Mouse (Mus musculus) liver, embryonic 14.5 days (tissue): ENCODE measurements at regions not wholly inside any gene's neighbourhood (a gene's known extent, or its start where the extent isn't known, plus 50 kb on each side); places are given as distances from the start of the nearest gene placed in this dataset.

ENCODE experiments used
- ATAC-seq: fragments of 200-750 bp; cut with Nextera tagmentation; 2 replicates; pipeline ENCODE4 v1.8.0; 2017; ENCODE audit warnings: moderate number of reproducible peaks, mild to moderate bottlenecking, moderate library complexity; ENCODE audit not compliant: insufficient read depth
- DNase-seq, 3 experiments: peaks; one replicate each; pipeline ENCODE4 v3.0.0-alpha.2; 2012 to 2013; ENCODE audit warnings: low read depth in 3 of 3, low spot score in 3 of 3
- H3K27ac ChIP-seq: fragments of 300-500 bp; sonication (generic); 2 replicates; pipeline ENCODE4 v1.5.1; 2014; ENCODE audit warnings: moderate library complexity, mild to moderate bottlenecking, control low read depth, inconsistent platforms
- H3K27me3 ChIP-seq: fragments of 300-500 bp; sonication (generic); 2 replicates; pipeline ENCODE4 v1.6.1; 2014; ENCODE audit warnings: mild to moderate bottlenecking, low read length, moderate library complexity; ENCODE audit not compliant: control insufficient read depth, insufficient read depth
- H3K36me3 ChIP-seq: fragments of 300-500 bp; sonication (generic); replicated peaks from 2 replicates; pipeline ENCODE4 v1.6.1; 2014; ENCODE audit warnings: low read depth; ENCODE audit not compliant: control insufficient read depth, insufficient read depth
- H3K4me1 ChIP-seq, 2 experiments: fragments of 200-500 bp in 1 of 2; fragments of 300-500 bp in 1 of 2; sonication (generic) in 1 of 2; replicated peaks; 2 replicates each; pipeline ENCODE4 v1.6.1; 2012 to 2014; ENCODE audit warnings: antibody characterized with exemption in 1 of 2, inconsistent platforms in 1 of 2, low read length in 1 of 2; ENCODE audit not compliant: control insufficient read depth in 2 of 2, insufficient read depth in 2 of 2
- H3K4me2 ChIP-seq: fragments of 300-500 bp; sonication (generic); 2 replicates; pipeline ENCODE4 v1.6.1; 2014; ENCODE audit warnings: low read depth, mild to moderate bottlenecking, control low read depth, moderate library complexity
- H3K4me3 ChIP-seq, 2 experiments: fragments of 200-500 bp in 1 of 2; fragments of 300-500 bp in 1 of 2; sonication (generic) in 1 of 2; 2 replicates each; pipeline ENCODE4 v1.5.1; 2012 to 2014; ENCODE audit warnings: low read depth in 2 of 2, low read length in 2 of 2, mild to moderate bottlenecking in 2 of 2, control low read depth in 1 of 2, inconsistent platforms in 1 of 2, moderate library complexity in 1 of 2; ENCODE audit not compliant: insufficient read depth in 1 of 2
- H3K9ac ChIP-seq: fragments of 300-500 bp; sonication (generic); replicated peaks from 2 replicates; pipeline ENCODE4 v1.6.1; 2014; ENCODE audit warnings: mild to moderate bottlenecking, control low read depth, moderate library complexity
- H3K9me3 ChIP-seq: fragments of 300-500 bp; sonication (generic); 2 replicates; pipeline ENCODE4 v1.6.1; 2016; ENCODE audit warnings: low read length, mixed read lengths; ENCODE audit not compliant: control insufficient read depth
- CTCF ChIP-seq: IDR thresholded peaks from 2 replicates; pipeline ENCODE4 v1.5.1; 2016; ENCODE audit warnings: antibody characterized with exemption, low read depth, control low read depth
- EP300 ChIP-seq: IDR thresholded peaks from 2 replicates; pipeline ENCODE4 v1.6.1; 2016; ENCODE audit warnings: antibody characterized with exemption, low read depth
- WGBS: fragments of 180-500 bp; shearing (Covaris S2); extraction: QIAGEN DNeasy Blood & Tissue Kit; methylation state at CpG from one replicate; pipeline ENCODE4 v1.1.7; 2014; ENCODE audit not compliant: insufficient replicate concordance; 5-methylcytosine and 5-hydroxymethylcytosine counted together

GRCm38 (mm10) chr3:34441792-34442191 is 208.4 kb upstream of the Sox2 start:
- 55% methylated on average over 4 of the region's 4 CpGs for WGBS
- Histone ChIP-seq H3K36me3 (no peaks in the 10 kb centered on the region), H3K4me2 (no peak overlapping the region), H3K9me3 (no peaks in the 10 kb centered on the region), H3K27ac (no peak overlapping the region), H3K4me3 (no peak overlapping the region), H3K27me3 (no peaks in the 10 kb centered on the region), H3K4me1 (no peaks in the 10 kb centered on the region), H3K9ac (no peak overlapping the region)
- no peak for DNase-seq
- TF ChIP-seq CTCF (no peak), EP300 (no peak)
- ATAC-seq = no peak

- Histone ChIP-seq H3K36me3 (no peaks in the 10 kb centered on the region), H3K9me3 (no peaks in the 10 kb centered on the region), H3K4me2 (no peak overlapping the region), H3K4me1 (no peaks in the 10 kb centered on the region), H3K4me3 (no peak overlapping the region), H3K9ac (no peak overlapping the region), H3K27ac (no peak overlapping the region), H3K27me3 (no peaks in the 10 kb centered on the region)
- WGBS = 56% methylated on average over 5 of the region's 5 CpGs
- DNase-seq (no peak), ATAC-seq (no peak)
- TF ChIP-seq EP300 (no peak), CTCF (no peak)
These were observed 208.9 kb upstream of the Sox2 start for GRCm38 (mm10) chr3:34441266-34441665.

GRCm38 (mm10) chr3:34434901-34435300 is 215.3 kb upstream of the Sox2 start:
- H3K4me2 ChIP-seq = no peak overlapping the region
- H3K36me3 ChIP-seq = no peaks in the 10 kb centered on the region
- no peak overlapping the region for H3K9ac ChIP-seq
- no peak overlapping the region for H3K4me3 ChIP-seq
- TF ChIP-seq CTCF = no peak
- TF ChIP-seq EP300 = no peak
- 61% methylated on average over 9 of the region's 9 CpGs for WGBS
- DNase-seq = no peak
- no peaks in the 10 kb centered on the region for H3K9me3 ChIP-seq
- no peak overlapping the region for H3K27ac ChIP-seq
- H3K4me1 ChIP-seq = no peaks in the 10 kb centered on the region
- no peaks in the 10 kb centered on the region for H3K27me3 ChIP-seq
- no peak for ATAC-seq

GRCm38 (mm10) chr3:34427967-34428366 is 222.2 kb upstream of the Sox2 start:
- TF ChIP-seq CTCF (no peak), EP300 (no peak)
- Histone ChIP-seq H3K4me2 (no peak overlapping the region), H3K27ac (no peak overlapping the region), H3K4me3 (no peak overlapping the region), H3K27me3 (no peaks in the 10 kb centered on the region), H3K36me3 (no peaks in the 10 kb centered on the region), H3K4me1 (no peaks in the 10 kb centered on the region), H3K9me3 (no peaks in the 10 kb centered on the region), H3K9ac (no peak overlapping the region)
- ATAC-seq = no peak
- 67% methylated on average over 8 of the region's 8 CpGs for WGBS
- DNase-seq = no peak

- ATAC-seq = no peak
- TF ChIP-seq CTCF = no peak
- TF ChIP-seq EP300 = no peak
These were observed 222.7 kb upstream of the Sox2 start for GRCm38 (mm10) chr3:34427495-34427894.

GRCm38 (mm10) chr3:34426955-34427354 is 223.2 kb upstream of the Sox2 start:
- TF ChIP-seq CTCF (no peak), EP300 (no peak)
- H3K4me1 ChIP-seq = no peaks in the 10 kb centered on the region
- WGBS = 49% methylated on average over 10 of the region's 10 CpGs
- H3K27me3 ChIP-seq = no peaks in the 10 kb centered on the region
- H3K4me3 ChIP-seq = no peak overlapping the region
- DNase-seq (no peak), ATAC-seq (no peak)
- H3K4me2 ChIP-seq = no peak overlapping the region
- no peaks in the 10 kb centered on the region for H3K9me3 ChIP-seq
- H3K9ac ChIP-seq = no peak overlapping the region
- no peaks in the 10 kb centered on the region for H3K36me3 ChIP-seq
- no peak overlapping the region for H3K27ac ChIP-seq

More at GRCm38 (mm10) chr3:34427495-34427894, 222.7 kb upstream of the Sox2 start:
- Histone ChIP-seq H3K4me3 (no peak overlapping the region), H3K36me3 (no peaks in the 10 kb centered on the region), H3K27me3 (no peaks in the 10 kb centered on the region), H3K9me3 (no peaks in the 10 kb centered on the region), H3K4me1 (no peaks in the 10 kb centered on the region), H3K9ac (no peak overlapping the region), H3K4me2 (no peak overlapping the region), H3K27ac (no peak overlapping the region)
- 53% methylated on average over 4 of the region's 4 CpGs for WGBS
- no peak for DNase-seq
